Mouse (Mus musculus): ENCODE measurements at regions not wholly inside any gene's neighbourhood (a gene's known extent, or its start where the extent isn't known, plus 50 kb on each side); places are given as distances from the start of the nearest gene placed in this dataset.
A peak's percentile ranks its signal among the peaks of the same experiment; 100 is the strongest.

GRCm38 (mm10) chr6:100390258-100390910, 103.1 kb upstream of the Rybp start:
- DNase-seq (ENCODE audit: low spot score), result no peak

- DNase-seq (ENCODE audit: low spot score), result no peak
Observed at GRCm38 (mm10) chr6:100387042-100387441, 99.8 kb upstream of the Rybp start.

GRCm38 (mm10) chr6:100385640-100386039, 98.4 kb upstream of the Rybp start:
- DNase-seq (ENCODE audit: low spot score), result no peak

GRCm38 (mm10) chr6:100381046-100381445, 93.8 kb upstream of the Rybp start:
- DNase-seq (ENCODE audit: low spot score), result no peak

- no peak for DNase-seq (ENCODE audit: low spot score)
Observed at GRCm38 (mm10) chr6:100380536-100380935, 93.3 kb upstream of the Rybp start.

- DNase-seq (ENCODE audit: low spot score), result no peak
Observed at GRCm38 (mm10) chr6:100379792-100380191, 92.5 kb upstream of the Rybp start.

GRCm38 (mm10) chr6:100378533-100378874, 91.2 kb upstream of the Rybp start:
- no peak for DNase-seq (ENCODE audit: low spot score)

DNA sequence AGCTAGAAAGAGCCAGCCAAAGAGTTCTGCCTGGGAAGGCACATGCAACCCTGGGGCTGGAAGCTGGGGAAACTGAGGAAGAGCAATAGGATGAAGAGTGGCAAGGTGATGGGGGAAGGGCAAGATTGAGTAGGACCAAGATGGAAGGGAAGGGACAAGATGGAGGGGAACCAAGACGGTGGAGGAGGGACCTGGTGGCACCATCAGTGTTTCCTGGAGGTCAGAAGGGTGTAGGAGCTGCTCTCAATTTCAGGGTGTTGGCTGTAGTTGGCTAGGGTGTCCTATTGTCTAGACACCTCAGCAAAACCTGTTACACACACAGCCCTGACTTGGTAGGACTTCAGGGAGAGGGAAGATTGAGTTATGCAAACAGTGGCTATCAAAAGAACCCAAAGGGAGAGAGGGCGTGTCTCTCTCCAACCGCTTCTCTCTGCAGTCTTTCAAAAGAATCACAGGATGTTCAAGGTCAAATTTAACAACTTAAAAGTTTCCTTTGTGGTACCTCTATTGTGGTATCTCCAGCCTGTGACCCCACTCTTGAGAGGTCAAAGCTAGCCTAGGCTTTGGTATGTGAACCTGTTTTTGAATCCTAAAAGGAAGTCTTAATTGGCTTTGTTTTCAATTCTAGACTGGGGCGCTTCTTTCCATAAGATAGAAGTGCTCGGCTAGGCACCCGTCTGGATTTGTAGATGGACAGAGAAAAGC, 90.7 kb upstream of the Rybp start:
- no peak for DNase-seq (ENCODE audit: low spot score)

GRCm38 (mm10) chr6:100376656-100377055, 89.4 kb upstream of the Rybp start:
- no peak for DNase-seq (ENCODE audit: low spot score)

- DNase-seq (ENCODE audit: low spot score), result no peak
Observed at GRCm38 (mm10) chr6:100370828-100371227, 83.5 kb upstream of the Rybp start.

DNA sequence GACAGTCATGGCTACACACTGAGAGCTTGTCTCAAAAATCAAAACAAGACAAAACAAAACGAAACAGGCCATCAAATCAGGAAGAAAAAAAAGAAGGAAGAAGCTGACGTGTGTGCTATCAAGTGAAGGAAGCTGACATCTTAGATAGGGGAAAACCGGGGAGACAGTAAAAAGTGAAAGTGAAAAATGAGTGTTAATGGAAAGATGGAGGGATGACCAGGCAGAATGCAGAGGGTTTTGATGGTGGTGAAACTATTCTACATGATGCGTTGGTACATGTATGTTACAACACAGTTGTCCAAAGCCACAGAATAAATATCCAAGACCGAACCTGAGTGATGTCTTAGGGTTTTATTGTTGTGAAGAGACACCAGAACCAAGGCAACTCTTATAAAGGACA, 83.1 kb upstream of the Rybp start:
- no peak for DNase-seq (ENCODE audit: low spot score)

GRCm38 (mm10) chr6:100366231-100366630, 78.9 kb upstream of the Rybp start:
- DNase-seq (ENCODE audit: low spot score), result no peak

DNA sequence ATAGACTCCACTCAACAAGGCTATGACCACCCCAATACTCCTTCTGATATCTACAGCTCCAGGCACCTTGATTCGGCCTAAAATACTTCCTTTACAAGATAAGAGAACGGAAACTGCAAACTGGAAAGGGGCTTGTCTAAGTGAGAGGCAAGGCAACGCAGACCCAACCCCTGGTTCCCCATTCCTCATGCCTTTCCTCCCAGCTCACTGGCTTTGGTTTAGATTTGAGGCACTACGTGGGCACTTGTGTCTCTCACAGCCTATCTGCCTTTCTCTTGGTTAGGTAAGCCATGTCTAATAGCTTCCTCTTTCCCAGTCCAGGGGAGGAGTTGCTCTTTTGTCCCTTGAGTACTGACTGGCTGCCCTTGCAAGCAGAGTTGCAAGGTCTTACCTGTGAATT, 78.5 kb upstream of the Rybp start:
- no peak for DNase-seq (ENCODE audit: low spot score)

DNA sequence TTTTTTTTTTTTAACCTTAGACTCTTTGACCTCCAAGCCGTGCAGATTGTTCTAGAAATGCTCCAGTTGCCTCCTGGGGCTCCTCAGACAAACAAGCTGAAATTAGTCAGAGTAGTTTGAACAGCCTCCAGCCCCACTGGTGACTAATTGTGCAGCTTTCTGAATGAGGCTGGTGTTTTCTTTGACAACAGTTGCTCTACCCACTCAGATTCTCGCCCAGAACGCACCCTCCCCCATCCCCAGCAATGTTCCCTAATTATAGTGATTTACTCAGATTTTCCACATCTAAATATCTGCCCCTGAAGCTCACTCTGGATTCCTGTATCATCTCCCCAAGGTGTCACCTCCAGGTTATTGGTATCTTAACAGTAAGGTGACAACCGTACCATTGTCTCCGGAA, 76.4 kb upstream of the Rybp start:
- DNase-seq (ENCODE audit: low spot score), result peak; percentile 39

- DNase-seq (ENCODE audit: low spot score), result no peak
Observed at GRCm38 (mm10) chr6:100356617-100357399, 69.5 kb upstream of the Rybp start.

GRCm38 (mm10) chr6:100355858-100356257, 68.6 kb upstream of the Rybp start:
- no peak for DNase-seq (ENCODE audit: low spot score)

DNA sequence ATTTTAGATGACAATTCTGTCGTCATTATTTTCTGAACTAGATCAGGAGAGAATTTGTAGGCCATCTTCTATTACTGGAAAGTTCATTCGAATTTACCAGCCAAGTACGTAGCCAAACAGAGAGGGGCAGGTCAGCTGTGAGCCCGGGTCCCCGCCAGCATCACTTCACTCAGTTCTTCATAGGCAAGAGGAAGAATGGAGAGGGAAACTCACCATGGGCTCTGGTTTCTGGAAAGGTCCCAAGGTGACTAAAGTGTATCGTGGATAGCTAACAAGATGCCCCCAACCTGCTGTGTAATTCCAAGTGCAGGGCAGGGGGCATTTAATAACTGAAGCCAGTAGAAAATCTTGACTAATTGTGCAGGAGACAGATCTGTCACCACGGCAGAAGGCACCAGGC, 60.2 kb upstream of the Rybp start:
- no peak for DNase-seq (ENCODE audit: low spot score)

GRCm38 (mm10) chr6:100345073-100345472, 57.8 kb upstream of the Rybp start:
- DNase-seq (ENCODE audit: low spot score), result no peak

GRCm38 (mm10) chr6:100341305-100342290, 54.3 kb upstream of the Rybp start:
- no peak for DNase-seq (ENCODE audit: low spot score)

DNA sequence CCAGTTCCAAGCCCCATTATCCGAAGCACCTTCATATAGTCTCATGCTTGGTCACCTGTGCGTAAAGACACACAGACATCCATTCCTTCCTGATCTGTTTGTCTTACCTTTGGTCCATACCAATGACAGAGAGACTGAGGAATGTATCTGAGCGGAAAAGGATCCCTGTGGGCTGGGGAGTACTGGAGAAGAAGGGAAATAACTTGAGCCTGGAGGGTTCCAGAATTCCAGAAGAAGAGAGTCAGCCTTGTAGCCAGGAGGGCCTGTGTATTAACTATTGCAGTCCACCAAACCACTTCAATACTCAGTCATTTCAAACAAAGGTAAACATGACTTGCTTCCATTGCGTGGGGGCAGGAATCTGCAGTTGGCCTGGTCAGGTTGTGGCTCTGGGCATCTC, 51.0 kb upstream of the Rybp start:
- no peak for DNase-seq (ENCODE audit: low spot score)

Data from left cerebral cortex, adult 11 months (tissue).